Mouse (Mus musculus) limb, embryonic 15.5 days (tissue): ENCODE data around the gene Gcgr. TPM values are rescaled to one million over a fixed set of nuclear protein-coding genes. Genes with fewer than 3 reads are reported as not detected.
A peak's percentile ranks its signal among the peaks of the same experiment; 100 is the strongest.

Source experiments
- ATAC-seq: fragments of 200-750 bp; cut with Nextera tagmentation; 2 replicates; pipeline ENCODE4 v1.8.0; 2017; ENCODE audit warnings: low read depth, moderate TSS enrichment; ENCODE audit not compliant: insufficient number of reproducible peaks, low FRiP score, low TSS enrichment
- H3K27ac ChIP-seq: fragments of 300-500 bp; sonication (generic); 2 replicates; pipeline ENCODE4 v1.5.1; 2015; ENCODE audit warnings: moderate library complexity, mild to moderate bottlenecking, inconsistent platforms
- H3K27me3 ChIP-seq: fragments of 300-500 bp; sonication (generic); 2 replicates; pipeline ENCODE4 v1.6.1; 2015; ENCODE audit warnings: inconsistent platforms
- H3K36me3 ChIP-seq: fragments of 300-500 bp; sonication (generic); 2 replicates; pipeline ENCODE4 v1.6.1; 2015; ENCODE audit warnings: inconsistent platforms
- H3K4me1 ChIP-seq: fragments of 300-500 bp; sonication (generic); 2 replicates; pipeline ENCODE4 v1.6.1; 2015; ENCODE audit warnings: inconsistent platforms
- H3K4me2 ChIP-seq: fragments of 300-500 bp; sonication (generic); 2 replicates; pipeline ENCODE4 v1.6.1; 2015; ENCODE audit warnings: mild to moderate bottlenecking, inconsistent platforms
- H3K4me3 ChIP-seq: fragments of 300-500 bp; sonication (generic); 2 replicates; pipeline ENCODE4 v1.5.1; 2015; ENCODE audit warnings: mild to moderate bottlenecking, inconsistent platforms
- H3K9ac ChIP-seq: fragments of 300-500 bp; sonication (generic); 2 replicates; pipeline ENCODE4 v1.6.1; 2015; ENCODE audit warnings: inconsistent platforms
- H3K9me3 ChIP-seq: fragments of 300-500 bp; sonication (generic); 2 replicates; pipeline ENCODE4 v1.6.1; 2016; ENCODE audit warnings: inconsistent platforms
- WGBS: fragments of 180-500 bp; shearing (Covaris S2); methylation state at CpG from one replicate; pipeline ENCODE4 v1.1.7; 2015; 5-methylcytosine and 5-hydroxymethylcytosine counted together
- polyA plus RNA-seq: library from polyadenylated mRNA; unstranded; fragments of >200 nt; fragmentation: Nextera tagmentation; extraction: Ambion mirVana; gene quantifications from 2 replicates; pipeline ENCODE4 v1.2.1, GENCODE M21; 2015

Gene Gcgr
- polyA plus RNA-seq, 1 experiment from 2014 or later, result 4.4 TPM

- Histone ChIP-seq H3K4me1 (peaks cover 21% of the 10 kb centered on the region), H3K9ac (no peak overlapping the region), H3K9me3 (no peaks in the 10 kb centered on the region), H3K4me2 (no peak overlapping the region), H3K36me3 (peaks cover 45% of the 10 kb centered on the region), H3K4me3 (no peak overlapping the region), H3K27ac (no peak overlapping the region), H3K27me3 (no peaks in the 10 kb centered on the region)
- WGBS, result 79% methylated on average over 6 of the region's 6 CpGs
- ATAC-seq, result no peak
Observed at GRCm38 (mm10) chr11:120542376-120542775, 11.9 kb downstream of the Gcgr start.

GRCm38 (mm10) chr11:120545964-120546363 lies 15.5 kb downstream of the Gcgr start:
- no peak overlapping the region for H3K4me3 ChIP-seq
- no peaks in the 10 kb centered on the region for H3K9me3 ChIP-seq
- ATAC-seq, result no peak
- no peak overlapping the region for H3K27ac ChIP-seq
- peaks cover 25% of the 10 kb centered on the region for H3K4me1 ChIP-seq
- H3K36me3 ChIP-seq, result peaks cover 45% of the 10 kb centered on the region
- WGBS, result 90% methylated on average over 3 of the region's 3 CpGs
- H3K4me2 ChIP-seq, result no peak overlapping the region
- no peak overlapping the region for H3K9ac ChIP-seq
- H3K27me3 ChIP-seq, result no peaks in the 10 kb centered on the region

DNA sequence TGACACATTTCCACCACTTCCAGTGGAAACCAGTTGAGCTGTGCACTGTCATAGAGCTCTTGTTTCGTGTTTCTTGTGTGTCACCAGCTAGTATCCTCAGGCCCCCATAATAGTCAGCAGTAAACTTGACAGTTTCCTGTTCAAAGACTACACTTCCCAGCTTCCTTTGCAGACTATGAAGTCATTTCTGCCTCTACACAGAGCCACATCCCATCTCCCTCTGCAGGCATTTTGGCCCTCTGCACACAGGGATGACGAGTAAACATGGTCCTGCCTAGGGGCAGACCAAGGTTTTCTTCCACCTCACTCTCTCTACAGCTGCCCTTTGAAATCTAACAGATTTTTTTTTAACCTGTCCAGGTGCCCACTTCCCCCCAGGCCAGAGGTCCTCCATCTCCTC lies 17.0 kb downstream of the Gcgr start:
- H3K4me1 ChIP-seq, result peaks cover 25% of the 10 kb centered on the region
- WGBS, result 57% methylated on average over 2 of the region's 2 CpGs
- no peak overlapping the region for H3K4me2 ChIP-seq
- peak overlapping the region; percentile 94; the same call in 1 of the 2 replicates for H3K27ac ChIP-seq
- no peak for ATAC-seq
- no peak overlapping the region for H3K4me3 ChIP-seq
- H3K9me3 ChIP-seq, result no peaks in the 10 kb centered on the region
- H3K9ac ChIP-seq, result no peak overlapping the region
- H3K36me3 ChIP-seq, result peaks cover 38% of the 10 kb centered on the region
- no peaks in the 10 kb centered on the region for H3K27me3 ChIP-seq

DNA sequence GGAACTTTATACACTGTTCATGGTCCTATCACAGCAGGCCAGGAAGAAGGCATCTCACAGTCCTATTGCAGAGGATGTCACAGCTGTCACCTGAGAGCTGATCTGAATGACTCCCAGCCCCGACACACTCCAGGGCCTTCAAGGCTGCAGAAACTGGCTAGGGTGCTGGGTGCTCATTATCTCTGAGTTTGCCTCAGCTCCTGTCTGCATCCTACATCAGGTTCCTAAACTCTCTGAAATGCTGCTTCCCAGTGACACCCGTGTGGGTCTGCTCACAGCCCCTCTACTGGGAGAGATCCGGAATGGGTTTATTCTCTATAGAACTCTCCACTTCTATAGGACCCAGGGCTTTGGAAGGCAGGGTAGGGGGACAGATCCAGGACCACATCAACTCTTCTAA lies 17.7 kb downstream of the Gcgr start:
- H3K4me3 ChIP-seq, result peak overlapping the region; percentile 89
- H3K36me3 ChIP-seq, result peaks cover 31% of the 10 kb centered on the region
- H3K4me1 ChIP-seq, result peaks cover 25% of the 10 kb centered on the region
- peak overlapping the region; percentile 94 for H3K27ac ChIP-seq
- peak overlapping the region; percentile 92; the same call in 1 of the 2 replicates for H3K9ac ChIP-seq
- 78% methylated on average over 3 of the region's 3 CpGs for WGBS
- H3K9me3 ChIP-seq, result no peaks in the 10 kb centered on the region
- no peak for ATAC-seq
- H3K27me3 ChIP-seq, result no peaks in the 10 kb centered on the region
- H3K4me2 ChIP-seq, result peak overlapping the region; percentile 81

DNA sequence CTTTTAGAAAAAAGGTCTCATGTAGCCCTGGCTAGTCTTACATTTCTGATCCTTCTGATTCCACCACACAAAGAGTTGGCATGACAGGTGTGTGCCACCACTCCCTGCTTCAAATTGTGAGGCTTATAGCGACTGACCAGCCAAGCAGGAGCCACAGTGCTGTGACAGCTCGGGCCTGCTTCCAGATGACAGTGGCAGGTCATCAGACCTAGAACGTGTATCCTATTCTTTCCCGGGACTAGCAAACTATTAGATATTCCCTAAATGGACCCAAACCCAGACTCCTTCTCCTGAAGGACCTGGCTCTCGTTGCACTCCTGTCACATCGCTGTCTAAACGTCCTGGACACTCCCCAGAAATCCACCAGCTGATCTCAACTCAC lies 18.3 kb downstream of the Gcgr start:
- peak overlapping the region; percentile 94 for H3K27ac ChIP-seq
- ATAC-seq, result no peak
- H3K36me3 ChIP-seq, result peaks cover 25% of the 10 kb centered on the region
- peak overlapping the region; percentile 89 for H3K4me3 ChIP-seq
- no peaks in the 10 kb centered on the region for H3K27me3 ChIP-seq
- H3K4me2 ChIP-seq, result peak overlapping the region; percentile 81
- H3K9me3 ChIP-seq, result no peaks in the 10 kb centered on the region
- 18% methylated on average over 7 of the region's 7 CpGs for WGBS
- H3K9ac ChIP-seq, result peak overlapping the region; percentile 92
- peaks cover 25% of the 10 kb centered on the region for H3K4me1 ChIP-seq

DNA sequence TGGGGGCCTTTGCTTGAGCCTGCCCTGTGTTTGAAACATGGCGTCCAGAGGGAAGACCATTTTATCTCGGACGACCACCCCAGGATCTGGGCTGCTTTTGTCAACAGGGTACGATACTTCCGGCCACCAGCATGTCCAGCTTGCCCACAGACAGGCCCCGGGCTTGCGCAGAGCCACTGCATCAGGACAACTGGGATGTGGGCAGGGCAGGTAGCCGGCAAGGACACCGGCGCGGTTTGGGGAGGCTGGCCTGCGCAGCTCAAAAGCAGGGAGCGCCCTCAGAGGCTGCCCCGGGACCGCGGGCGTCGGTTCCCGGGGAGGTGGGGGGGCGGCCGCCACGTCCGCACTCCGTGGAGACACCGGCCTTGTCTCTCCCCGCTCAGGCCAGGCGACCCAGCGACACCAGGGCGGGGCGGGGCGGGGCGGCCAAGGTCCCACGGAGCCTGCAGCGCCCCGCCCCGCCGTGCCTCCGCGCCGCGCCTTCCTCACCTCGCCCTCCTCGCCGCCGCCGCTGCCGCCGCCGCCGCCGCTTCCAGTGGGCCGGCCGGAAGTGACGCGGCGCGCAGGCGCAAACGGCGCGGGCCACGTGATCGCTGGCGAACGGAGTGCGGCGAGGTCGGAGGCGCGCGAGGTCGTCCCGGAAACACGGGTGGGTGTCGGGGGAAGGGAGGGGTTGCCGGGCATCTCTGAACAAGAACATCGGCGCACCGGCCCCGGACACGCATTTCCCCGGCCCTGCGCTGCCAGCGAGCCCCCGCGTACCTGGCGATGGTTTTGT lies 18.9 kb downstream of the Gcgr start, which contains the start of gene Mcrip1:
Gene Mcrip1, minus strand, starts transcription at position 560 of the 778 bp plus-strand sequence.
- Histone ChIP-seq H3K9ac (peak within 1 kb of the TSS; percentile 92), H3K4me3 (peak within 1 kb of the TSS; percentile 89), H3K9me3 (no peaks in the 10 kb centered on the region), H3K36me3 (peaks cover 20% of the 10 kb centered on the region), H3K4me2 (peak within 1 kb of the TSS; percentile 81), H3K4me1 (peaks cover 25% of the 10 kb centered on the region), H3K27me3 (no peaks in the 10 kb centered on the region), H3K27ac (peak within 1 kb of the TSS; percentile 94)
- peak; percentile 82 for ATAC-seq
- WGBS, result under 1% methylated on average over 83 of the region's 87 CpGs

- H3K4me2 ChIP-seq, result peak overlapping the region; percentile 81
- 62% methylated on average over 11 of the region's 11 CpGs for WGBS
- no peak for ATAC-seq
Observed at GRCm38 (mm10) chr11:120549986-120550809, 19.7 kb downstream of the Gcgr start.

GRCm38 (mm10) chr11:120550810-120551440 lies 20.4 kb downstream of the Gcgr start, which contains the start of gene Ppp1r27:
Gene Ppp1r27 (minus strand): TSS chr11:120551132.
- Histone ChIP-seq H3K4me2 (peak within 1 kb of the TSS; percentile 81), H3K27ac (peak within 1 kb of the TSS; percentile 94), H3K9me3 (no peaks in the 10 kb centered on the region), H3K4me3 (peak within 1 kb of the TSS; percentile 89), H3K27me3 (no peaks in the 10 kb centered on the region), H3K4me1 (peaks cover 25% of the 10 kb centered on the region), H3K9ac (peak within 1 kb of the TSS; percentile 92), H3K36me3 (0 out of 2 replicates have a peak, but pooled peaks cover 4% of the 10 kb centered on the region)
- no peak for ATAC-seq
- 92% methylated on average over 28 of the region's 28 CpGs for WGBS

More at GRCm38 (mm10) chr11:120549986-120550809, 19.7 kb downstream of the Gcgr start:
- Histone ChIP-seq H3K4me3 (peak overlapping the region; percentile 89), H3K36me3 (peaks cover 11% of the 10 kb centered on the region), H3K9me3 (no peaks in the 10 kb centered on the region), H3K9ac (peak overlapping the region; percentile 92), H3K27me3 (no peaks in the 10 kb centered on the region), H3K4me1 (peaks cover 25% of the 10 kb centered on the region), H3K27ac (peak overlapping the region; percentile 94)

DNA sequence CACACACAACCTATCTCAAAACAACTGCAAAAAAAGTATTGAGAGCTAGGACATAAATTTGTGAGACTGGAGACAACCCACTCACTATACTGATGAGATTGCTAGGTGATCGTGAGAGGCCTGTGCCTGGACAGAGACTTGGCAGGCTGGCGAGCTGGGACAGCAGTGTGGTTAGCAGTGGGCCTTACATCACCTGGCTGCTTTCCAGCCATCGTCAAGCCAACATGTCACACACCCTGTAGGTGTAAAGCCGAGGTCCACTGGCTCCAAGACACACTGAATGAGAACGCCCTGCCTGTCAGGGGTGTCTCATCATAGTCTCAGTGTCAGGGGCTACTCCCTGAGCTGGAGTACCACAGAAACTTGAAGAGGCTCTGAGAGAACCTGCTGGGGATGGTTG lies 22.2 kb downstream of the Gcgr start:
- H3K9me3 ChIP-seq, result no peaks in the 10 kb centered on the region
- 72% methylated on average over 5 of the region's 5 CpGs for WGBS
- no peak for ATAC-seq
- no peaks in the 10 kb centered on the region for H3K27me3 ChIP-seq
- no peak overlapping the region for H3K4me2 ChIP-seq
- no peak overlapping the region for H3K4me3 ChIP-seq
- H3K27ac ChIP-seq, result no peak overlapping the region
- 0 out of 2 replicates have a peak, but pooled peaks cover 2% of the 10 kb centered on the region for H3K36me3 ChIP-seq
- no peak overlapping the region for H3K9ac ChIP-seq
- peaks cover 22% of the 10 kb centered on the region for H3K4me1 ChIP-seq

GRCm38 (mm10) chr11:120554834-120555233 lies 24.3 kb downstream of the Gcgr start:
- Histone ChIP-seq H3K27ac (no peak overlapping the region), H3K27me3 (no peaks in the 10 kb centered on the region), H3K4me1 (peaks cover 10% of the 10 kb centered on the region), H3K9ac (no peak overlapping the region), H3K9me3 (no peaks in the 10 kb centered on the region), H3K4me2 (no peak overlapping the region), H3K4me3 (no peak overlapping the region), H3K36me3 (peaks cover 12% of the 10 kb centered on the region)
- no peak for ATAC-seq
- WGBS, result 76% methylated on average over 7 of the region's 7 CpGs

GRCm38 (mm10) chr11:120555260-120555659 lies 24.8 kb downstream of the Gcgr start:
- Histone ChIP-seq H3K4me2 (no peak overlapping the region), H3K4me1 (peaks cover 6% of the 10 kb centered on the region), H3K9ac (no peak overlapping the region), H3K27ac (no peak overlapping the region), H3K27me3 (no peaks in the 10 kb centered on the region), H3K36me3 (peaks cover 16% of the 10 kb centered on the region), H3K4me3 (no peak overlapping the region), H3K9me3 (no peaks in the 10 kb centered on the region)
- 65% methylated on average over 2 of the region's 2 CpGs for WGBS
- no peak for ATAC-seq
